Mouse (Mus musculus) right cerebral cortex, adult 18-20 months (tissue): ENCODE measurements around the gene Rtp3.
A peak's percentile ranks its signal among the peaks of the same experiment; 100 is the strongest.

ENCODE experiments used
- DNase-seq: peaks from one replicate; pipeline ENCODE4 v3.0.0; 2022; ENCODE audit warnings: mixed read lengths

Gene Rtp3

GRCm38 (mm10) chr9:110965910-110966231, 24.5 kb downstream of the Rtp3 start:
- DNase-seq, result no peak

- DNase-seq, result no peak
Observed at GRCm38 (mm10) chr9:110965062-110965909, 25.1 kb downstream of the Rtp3 start.

- no peak for DNase-seq
Observed at GRCm38 (mm10) chr9:110963566-110964115, 26.7 kb downstream of the Rtp3 start.

GRCm38 (mm10) chr9:110961386-110961785, 29.0 kb downstream of the Rtp3 start:
- DNase-seq, result no peak

GRCm38 (mm10) chr9:110960230-110961149, 29.9 kb downstream of the Rtp3 start:
- no peak for DNase-seq

- DNase-seq, result no peak
Observed at GRCm38 (mm10) chr9:110959669-110960068, 30.7 kb downstream of the Rtp3 start.

GRCm38 (mm10) chr9:110955962-110956361, 34.4 kb downstream of the Rtp3 start:
- no peak for DNase-seq

GRCm38 (mm10) chr9:110954681-110955445, 35.5 kb downstream of the Rtp3 start:
- no peak for DNase-seq

- peak; percentile 68 for DNase-seq
Observed at GRCm38 (mm10) chr9:110953550-110954461, 36.6 kb downstream of the Rtp3 start.

- no peak for DNase-seq
Observed at GRCm38 (mm10) chr9:110952931-110953549, 37.3 kb downstream of the Rtp3 start.

- DNase-seq, result no peak
Observed at GRCm38 (mm10) chr9:110952398-110952797, 38.0 kb downstream of the Rtp3 start.

- no peak for DNase-seq
Observed at GRCm38 (mm10) chr9:110951866-110952265, 38.5 kb downstream of the Rtp3 start.

- no peak for DNase-seq
Observed at GRCm38 (mm10) chr9:110951397-110951796, 39.0 kb downstream of the Rtp3 start, which contains the start of gene Lrrc2. Gene Lrrc2, plus strand, starts transcription at chr9:110951545.

- no peak for DNase-seq
Observed at GRCm38 (mm10) chr9:110950109-110950508, 40.3 kb downstream of the Rtp3 start.

GRCm38 (mm10) chr9:110948813-110949310, 41.5 kb downstream of the Rtp3 start:
- no peak for DNase-seq

GRCm38 (mm10) chr9:110947900-110948299, 42.5 kb downstream of the Rtp3 start:
- DNase-seq, result no peak

- DNase-seq, result no peak
Observed at GRCm38 (mm10) chr9:110947261-110947661, 43.1 kb downstream of the Rtp3 start.

- DNase-seq, result no peak
Observed at GRCm38 (mm10) chr9:110946548-110947044, 43.8 kb downstream of the Rtp3 start.

- no peak for DNase-seq
Observed at GRCm38 (mm10) chr9:110945926-110946325, 44.5 kb downstream of the Rtp3 start, which contains the start of gene Tdgf1. Gene Tdgf1, minus strand, starts transcription at chr9:110946158.

- DNase-seq, result no peak
Observed at GRCm38 (mm10) chr9:110945343-110945742, 45.0 kb downstream of the Rtp3 start.

GRCm38 (mm10) chr9:110944265-110944664, 46.1 kb downstream of the Rtp3 start:
- DNase-seq, result no peak
